Mouse (Mus musculus) CH12.LX (cell line): ENCODE data around the gene Htr1f. TPM values are rescaled to one million over a fixed set of nuclear protein-coding genes. Genes with fewer than 3 reads are reported as not detected.
A peak's percentile ranks its signal among the peaks of the same experiment; 100 is the strongest.

Source experiments
- DNase-seq: peaks from one replicate; pipeline ENCODE4 v3.0.0-alpha.2; 2013; ENCODE audit errors: extremely low read depth
- H3K27ac ChIP-seq: 2 replicates; pipeline ENCODE4 v1.5.1; 2012; ENCODE audit warnings: low read depth, mild to moderate bottlenecking, control low read depth, moderate library complexity; ENCODE audit not compliant: insufficient read depth
- H3K27me3 ChIP-seq: replicated peaks from 2 replicates; pipeline ENCODE3; 2012; ENCODE audit warnings: inconsistent platforms
- H3K36me3 ChIP-seq, 2 experiments: replicated peaks in 1 of 2; 2 replicates each; pipeline versions ENCODE3 to v1.6.1; 2012; ENCODE audit warnings: inconsistent platforms in 1 of 2, low read length in 1 of 2, mild to moderate bottlenecking in 1 of 2, mixed read lengths in 1 of 2, moderate library complexity in 1 of 2; ENCODE audit not compliant: control insufficient read depth in 1 of 2, insufficient read depth in 1 of 2
- H3K4me1 ChIP-seq, 2 experiments: 2 replicates each; pipeline ENCODE4 v1.6.1; 2012; ENCODE audit warnings: inconsistent platforms in 1 of 2, moderate library complexity in 1 of 2; ENCODE audit not compliant: insufficient read depth in 2 of 2, control insufficient read depth in 1 of 2
- H3K4me2 ChIP-seq: 2 replicates; pipeline ENCODE4 v1.6.1; 2012; ENCODE audit warnings: low read depth, mild to moderate bottlenecking, control low read depth; ENCODE audit not compliant: poor library complexity, insufficient read depth, severe bottlenecking
- H3K4me3 ChIP-seq, 3 experiments: fragments of 150-350 bp in 1 of 3; sonication (generic) in 1 of 3; replicated peaks in 1 of 3; 2 replicates each; pipeline versions ENCODE3 to v1.5.1; 2011 to 2012; ENCODE audit warnings: low read depth in 2 of 3, low read length in 2 of 3, mild to moderate bottlenecking in 2 of 3, moderate library complexity in 2 of 3, control low read depth in 1 of 3, improper control_type of control experiment in 1 of 3, inconsistent platforms in 1 of 3, mixed read lengths in 1 of 3; ENCODE audit not compliant: poor library complexity in 1 of 3
- H3K79me2 ChIP-seq: replicated peaks from 2 replicates; pipeline ENCODE4 v1.6.1; 2012; ENCODE audit warnings: mild to moderate bottlenecking, moderate library complexity; ENCODE audit not compliant: control insufficient read depth, poor library complexity, insufficient read depth, severe bottlenecking; ENCODE audit errors: extremely low read depth
- H3K9ac ChIP-seq: 2 replicates; pipeline ENCODE4 v1.6.1; 2012; ENCODE audit warnings: low read depth, mild to moderate bottlenecking, control low read depth, moderate library complexity; ENCODE audit not compliant: insufficient read depth
- H3K9me3 ChIP-seq: replicated peaks from 2 replicates; pipeline ENCODE3; 2012; ENCODE audit warnings: low read length, inconsistent platforms, mixed read lengths
- BHLHE40 ChIP-seq: IDR thresholded peaks from 2 replicates; pipeline ENCODE4 v1.6.1; 2011; ENCODE audit warnings: mild to moderate bottlenecking, low read depth, low read length, improper control_type of control experiment
- CHD1 ChIP-seq: IDR thresholded peaks from 2 replicates; pipeline ENCODE4 v1.6.1; 2012; ENCODE audit warnings: low read depth, low read length, improper control_type of control experiment, inconsistent platforms
- CTCF ChIP-seq, 2 experiments: IDR thresholded peaks in 1 of 2; conservative IDR thresholded peaks in 1 of 2; 2 replicates each; pipeline ENCODE4 v1.5.1; 2011 to 2012; ENCODE audit warnings: low read depth in 2 of 2, low read length in 2 of 2, improper control_type of control experiment in 1 of 2, inconsistent platforms in 1 of 2, mild to moderate bottlenecking in 1 of 2, moderate library complexity in 1 of 2
- E2F4 ChIP-seq: IDR thresholded peaks from 2 replicates; pipeline ENCODE4 v1.6.1; 2011; ENCODE audit warnings: low read depth, low read length, improper control_type of control experiment; ENCODE audit not compliant: insufficient replicate concordance
- EP300 ChIP-seq: IDR thresholded peaks from 2 replicates; pipeline ENCODE4 v1.6.1; 2011; ENCODE audit warnings: low read length, improper control_type of control experiment
- GABPA ChIP-seq: IDR thresholded peaks from 2 replicates; pipeline ENCODE4 v1.6.1; 2012; ENCODE audit warnings: low read depth, low read length, improper control_type of control experiment, inconsistent platforms; ENCODE audit not compliant: insufficient replicate concordance
- HCFC1 ChIP-seq: IDR thresholded peaks from 2 replicates; pipeline ENCODE4 v1.6.1; 2012; ENCODE audit warnings: low read depth, mild to moderate bottlenecking, inconsistent platforms, low read length, improper control_type of control experiment
- IRF4 ChIP-seq: IDR thresholded peaks from 2 replicates; pipeline ENCODE4 v1.6.1; 2014; ENCODE audit warnings: low read depth, mild to moderate bottlenecking, inconsistent platforms, low read length, improper control_type of control experiment
- JUND ChIP-seq: conservative IDR thresholded peaks from 2 replicates; pipeline ENCODE4 v1.6.1; 2011; ENCODE audit warnings: low read depth, low read length, improper control_type of control experiment
- KAT2A ChIP-seq: IDR thresholded peaks from 2 replicates; pipeline ENCODE4 v1.6.1; 2012; ENCODE audit warnings: low read length, improper control_type of control experiment, inconsistent platforms; ENCODE audit not compliant: insufficient replicate concordance
- MAFK ChIP-seq: IDR thresholded peaks from 2 replicates; pipeline ENCODE4 v1.6.1; 2011; ENCODE audit warnings: low read length, improper control_type of control experiment; ENCODE audit not compliant: insufficient replicate concordance
- MEF2A ChIP-seq: IDR thresholded peaks from 2 replicates; pipeline ENCODE4 v1.6.1; 2014; ENCODE audit warnings: low read depth, mild to moderate bottlenecking, inconsistent platforms, low read length, improper control_type of control experiment, borderline replicate concordance
- MYC ChIP-seq: IDR thresholded peaks from 2 replicates; pipeline ENCODE4 v1.6.1; 2011; ENCODE audit warnings: low read depth, mild to moderate bottlenecking, improper control_type of control experiment, low read length
- NRF1 ChIP-seq: IDR thresholded peaks from 2 replicates; pipeline ENCODE4 v1.6.1; 2014; ENCODE audit warnings: low read depth, mild to moderate bottlenecking, inconsistent platforms, low read length, improper control_type of control experiment, moderate library complexity
- PAX5 ChIP-seq: IDR thresholded peaks from 2 replicates; pipeline ENCODE4 v1.6.1; 2012; ENCODE audit warnings: low read length, inconsistent platforms, mixed read lengths
- RAD21 ChIP-seq: IDR thresholded peaks from 2 replicates; pipeline ENCODE4 v1.6.1; 2011; ENCODE audit warnings: low read depth, mild to moderate bottlenecking, low read length, improper control_type of control experiment, moderate library complexity
- SIN3A ChIP-seq: IDR thresholded peaks from 2 replicates; pipeline ENCODE4 v1.6.1; 2012; ENCODE audit warnings: low read length, improper control_type of control experiment, inconsistent platforms
- SMC3 ChIP-seq: IDR thresholded peaks from 2 replicates; pipeline ENCODE4 v1.6.1; 2011; ENCODE audit warnings: low read depth, low read length, improper control_type of control experiment
- TCF12 ChIP-seq: IDR thresholded peaks from 2 replicates; pipeline ENCODE4 v1.6.1; 2014; ENCODE audit warnings: low read depth, mild to moderate bottlenecking, inconsistent platforms, low read length, improper control_type of control experiment
- UBTF ChIP-seq: IDR thresholded peaks from 2 replicates; pipeline ENCODE4 v1.6.1; 2012; ENCODE audit warnings: low read depth, mild to moderate bottlenecking, inconsistent platforms, low read length, improper control_type of control experiment, moderate library complexity
- USF1 ChIP-seq: IDR thresholded peaks from 2 replicates; pipeline ENCODE4 v1.6.1; 2014; ENCODE audit warnings: low read depth, mild to moderate bottlenecking, inconsistent platforms, low read length, improper control_type of control experiment
- USF2 ChIP-seq: conservative IDR thresholded peaks from 2 replicates; pipeline ENCODE4 v1.6.1; 2011; ENCODE audit warnings: low read depth, low read length, improper control_type of control experiment
- ZMIZ1 ChIP-seq: IDR thresholded peaks from 2 replicates; pipeline ENCODE4 v1.6.1; 2012; ENCODE audit warnings: low read depth, mild to moderate bottlenecking, inconsistent platforms, low read length, improper control_type of control experiment
- ZNF384 ChIP-seq: IDR thresholded peaks from 2 replicates; pipeline ENCODE4 v1.6.1; 2012; ENCODE audit warnings: low read depth, low read length, improper control_type of control experiment, inconsistent platforms
- dilution Hi-C: fragments of 300-500 bp; cut with MboI; formaldehyde crosslinking; loops from 2 replicates; pipeline ENCODE4 v1.14.3; 2020; ENCODE audit warnings: low sequenced_read_pairs; ENCODE audit not compliant: extremely low pct_unique_long_range_greater_than_20kb, extremely low pct_ligation_motif_present
- in situ Hi-C: fragments of 300-500 bp; cut with MboI; formaldehyde crosslinking; loops from 3 replicates; pipeline ENCODE4 v1.14.3; 2019; ENCODE audit warnings: low sequenced_read_pairs, low pct_ligation_motif_present, low pct_unique_long_range_greater_than_20kb, mixed read lengths
- polyA plus RNA-seq: library from polyadenylated mRNA; unstranded; fragments of >175 nt; gene quantifications from 2 replicates; pipeline ENCODE4 v1.2.1, GENCODE M21; 2012; ENCODE audit warnings: low read depth; ENCODE audit not compliant: insufficient read length
- total RNA-seq, 2 experiments: library from RNA; depleted of rRNA; stranded (reverse); fragments of 300-350 nt in 1 of 2; fragments of >200 nt in 1 of 2; gene quantifications; 2 replicates each; pipeline ENCODE4 v1.2.3; 2012 to 2014

Htr1f gene
- total and polyA plus RNA-seq, 3 experiments: not detected

DNA sequence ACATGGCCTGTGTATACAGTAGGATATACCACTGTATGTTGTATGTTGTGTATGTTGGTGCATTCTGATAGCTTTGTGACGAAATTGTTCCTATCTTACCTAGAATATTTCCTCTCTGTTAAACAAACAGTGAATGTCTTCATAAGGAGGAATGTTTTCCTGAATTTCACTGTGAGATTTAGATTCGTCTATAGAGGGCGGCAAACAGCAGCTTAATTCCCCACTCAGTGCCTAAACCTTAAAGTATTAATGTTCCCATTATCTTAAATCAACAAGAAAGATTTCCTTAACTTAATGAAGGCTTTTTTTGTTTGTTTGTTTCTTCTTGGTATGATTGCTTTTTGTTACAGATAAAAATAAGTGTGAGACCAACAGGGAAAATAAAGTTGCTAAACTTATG lies 198.5 kb downstream of the Htr1f start:
- H3K4me2 ChIP-seq: no peak overlapping the region
- dilution Hi-C loops: no loop called here
- no peak overlapping the region for H3K4me3 ChIP-seq
- H3K9me3 ChIP-seq: no peaks in the 10 kb centered on the region
- TF ChIP-seq RAD21: peak; percentile 82
- TF ChIP-seq CTCF (conservative IDR thresholded peaks at IDR 0.05 in 1 of 2, IDR thresholded peaks at IDR 0.05 in 1 of 2; ENCODE audit: low read depth in 2 of 2, low read length in 2 of 2): peak in 1 of 2 experiments; percentile 74; a peak in 2 of 4 replicates
- no peak for TF ChIP-seq UBTF
- peak; percentile 40 for TF ChIP-seq SMC3
- TF ChIP-seq BHLHE40: no peak
- no peaks in the 10 kb centered on the region for H3K27me3 ChIP-seq
- no peak for DNase-seq
- no peaks in the 10 kb centered on the region for H3K4me1 ChIP-seq
- H3K27ac ChIP-seq: no peak overlapping the region
- no peaks in the 10 kb centered on the region for H3K79me2 ChIP-seq
- in situ Hi-C loops: loop anchor here (25.0 kb wide), 2 partner anchors 205 to 580 kb away; partner anchors contain the start of gene Htr1f
- H3K9ac ChIP-seq: no peak overlapping the region
- H3K36me3 ChIP-seq: no peaks in the 10 kb centered on the region

DNA sequence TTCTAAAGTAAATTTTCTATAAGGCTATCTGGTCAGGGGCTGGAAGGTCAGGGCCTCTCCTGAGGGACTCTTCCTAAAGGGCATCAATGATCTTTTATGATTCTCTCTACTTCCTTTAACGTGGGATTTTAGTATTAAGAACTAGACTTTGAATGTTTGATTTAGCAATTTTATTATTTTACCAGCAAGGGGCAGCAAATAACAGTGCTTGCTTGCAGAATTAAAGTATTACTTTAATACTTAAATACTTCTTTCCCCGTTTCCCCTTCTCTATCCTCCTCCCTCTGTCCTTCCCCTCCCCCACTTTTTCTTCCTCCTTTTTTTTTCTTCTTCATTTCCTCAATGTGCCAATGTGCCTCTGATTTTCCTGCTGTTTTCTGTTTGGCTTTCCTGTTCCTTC lies 202.3 kb downstream of the Htr1f start:
- no peaks in the 10 kb centered on the region for H3K36me3 ChIP-seq
- no peak overlapping the region for H3K4me3 ChIP-seq
- in situ Hi-C loops: loop anchor here (25.0 kb wide), 2 partner anchors 209 to 584 kb away; partner anchors contain the start of gene Htr1f
- TF ChIP-seq CTCF (conservative IDR thresholded peaks at IDR 0.05 in 1 of 2, IDR thresholded peaks at IDR 0.05 in 1 of 2; ENCODE audit: low read depth in 2 of 2, low read length in 2 of 2) (peak in 1 of 2 experiments; percentile 20; a peak in 1 of 4 replicates), RAD21 (peak; percentile 34), SMC3 (no peak), PAX5 (no peak), SIN3A (no peak)
- TF ChIP-seq, all 38 proteins: peak for 2
- Histone ChIP-seq H3K4me2 (no peak overlapping the region), H3K27me3 (no peaks in the 10 kb centered on the region), H3K79me2 (no peaks in the 10 kb centered on the region), H3K4me1 (no peaks in the 10 kb centered on the region), H3K9ac (no peak overlapping the region), H3K9me3 (no peaks in the 10 kb centered on the region), H3K27ac (no peak overlapping the region)
- dilution Hi-C loops: no loop called here
- no peak for DNase-seq

DNA sequence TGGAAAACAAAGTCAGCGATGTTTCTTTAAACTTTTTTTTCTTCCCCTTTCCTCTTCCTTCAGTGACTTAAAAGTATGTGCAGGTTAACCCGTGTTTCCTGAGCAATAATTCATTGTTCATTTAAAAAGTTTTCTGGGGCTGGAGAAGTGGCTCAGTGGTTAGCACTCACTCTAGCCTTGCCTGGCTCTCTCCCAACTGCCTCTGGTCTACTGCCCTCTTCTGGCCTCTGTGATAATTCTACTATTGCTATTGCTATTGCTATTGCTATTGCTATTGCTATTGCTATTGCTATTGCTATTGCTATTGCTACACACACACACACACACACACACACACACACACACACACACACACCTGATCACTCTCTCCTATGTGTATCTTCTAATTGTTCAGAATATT lies 206.6 kb downstream of the Htr1f start:
- in situ Hi-C loops (no loop called here), dilution Hi-C loops (no loop called here)
- peak; percentile 64 for DNase-seq
- Histone ChIP-seq H3K9ac (no peak overlapping the region), H3K9me3 (no peaks in the 10 kb centered on the region), H3K79me2 (no peaks in the 10 kb centered on the region), H3K27me3 (no peaks in the 10 kb centered on the region), H3K4me3 (no peak overlapping the region), H3K4me2 (no peak overlapping the region), H3K27ac (no peak overlapping the region), H3K36me3 (no peaks in the 10 kb centered on the region), H3K4me1 (no peaks in the 10 kb centered on the region)
- TF ChIP-seq E2F4: no peak
- TF ChIP-seq UBTF: no peak
- TF ChIP-seq ZMIZ1: no peak
- TF ChIP-seq MAFK: no peak
- peak in 1 of 2 experiments; percentile 71; a peak in 3 of 4 replicates for TF ChIP-seq CTCF (conservative IDR thresholded peaks at IDR 0.05 in 1 of 2, IDR thresholded peaks at IDR 0.05 in 1 of 2; ENCODE audit: low read depth in 2 of 2, low read length in 2 of 2)
- TF ChIP-seq HCFC1: no peak
- no peak for TF ChIP-seq USF2
- no peak for TF ChIP-seq EP300
- TF ChIP-seq NRF1: no peak
- TF ChIP-seq IRF4: peak; percentile 26; the same call in 1 of the 2 replicates
- no peak for TF ChIP-seq USF1
- TF ChIP-seq JUND: no peak
- TF ChIP-seq RAD21: peak; percentile 66
- no peak for TF ChIP-seq CHD1
- peak; percentile 73 for TF ChIP-seq SMC3
- TF ChIP-seq MEF2A: no peak
- no peak for TF ChIP-seq KAT2A
- no peak for TF ChIP-seq GABPA
- no peak for TF ChIP-seq MYC
- TF ChIP-seq SIN3A: no peak
- TF ChIP-seq ZNF384: no peak
- TF ChIP-seq BHLHE40: no peak
- TF ChIP-seq TCF12: no peak
